Mouse (Mus musculus) midbrain, embryonic 11.5 days (tissue): ENCODE measurements around the gene Cenpl. TPM values are rescaled to one million over a fixed set of nuclear protein-coding genes. Genes with fewer than 3 reads are reported as not detected.

Experiments used
- ATAC-seq: fragments of 200-750 bp; cut with Nextera tagmentation; 2 replicates; pipeline ENCODE4 v1.8.0; 2017; ENCODE audit warnings: moderate TSS enrichment, moderate library complexity; ENCODE audit not compliant: low FRiP score
- DNase-seq: peaks from one replicate; pipeline ENCODE4 v3.0.0; 2015; ENCODE audit warnings: low spot score; ENCODE audit errors: missing footprints
- H3K27ac ChIP-seq: fragments of 300-500 bp; sonication (generic); 2 replicates; pipeline ENCODE4 v1.5.1; 2014; ENCODE audit warnings: low read depth, low read length
- H3K27me3 ChIP-seq: fragments of 300-500 bp; sonication (generic); 2 replicates; pipeline ENCODE4 v1.6.1; 2014; ENCODE audit warnings: mild to moderate bottlenecking, low read length, moderate library complexity, mixed read lengths; ENCODE audit not compliant: control insufficient read depth, insufficient read depth
- H3K36me3 ChIP-seq: fragments of 300-500 bp; sonication (generic); 2 replicates; pipeline ENCODE4 v1.6.1; 2014; ENCODE audit warnings: mild to moderate bottlenecking, low read length, moderate library complexity, mixed read lengths; ENCODE audit not compliant: control insufficient read depth, insufficient read depth
- H3K4me1 ChIP-seq: fragments of 300-500 bp; sonication (generic); 2 replicates; pipeline ENCODE4 v1.6.1; 2014; ENCODE audit warnings: low read length; ENCODE audit not compliant: control insufficient read depth, insufficient read depth
- H3K4me2 ChIP-seq: fragments of 300-500 bp; sonication (generic); 2 replicates; pipeline ENCODE4 v1.6.1; 2014; ENCODE audit warnings: mild to moderate bottlenecking, moderate library complexity
- H3K4me3 ChIP-seq: fragments of 300-500 bp; sonication (generic); 2 replicates; pipeline ENCODE4 v1.5.1; 2014; ENCODE audit warnings: low read depth, low read length
- H3K9ac ChIP-seq: fragments of 300-500 bp; sonication (generic); 2 replicates; pipeline ENCODE4 v1.6.1; 2014; ENCODE audit warnings: low read length
- H3K9me3 ChIP-seq: fragments of 300-500 bp; sonication (generic); 2 replicates; pipeline ENCODE4 v1.6.1; 2016; ENCODE audit warnings: low read length; ENCODE audit not compliant: control insufficient read depth
- WGBS: fragments of 180-500 bp; shearing (Covaris S2); extraction: QIAGEN DNeasy Blood & Tissue Kit; methylation state at CpG from one replicate; pipeline ENCODE4 v1.1.7; 2014; 5-methylcytosine and 5-hydroxymethylcytosine counted together
- polyA plus RNA-seq: library from polyadenylated mRNA; unstranded; fragments of >200 nt; fragmentation: Nextera tagmentation; extraction: Ambion mirVana; gene quantifications from 2 replicates; pipeline ENCODE4 v1.2.1, GENCODE M21; 2014

Cenpl gene
- polyA plus RNA-seq, 1 experiment from 2014 or later: 45.8 TPM

- 96% methylated on average over 3 of the region's 3 CpGs for WGBS
- Histone ChIP-seq H3K4me2 (no peak overlapping the region), H3K4me3 (no peak overlapping the region), H3K9me3 (no peaks in the 10 kb centered on the region), H3K4me1 (peaks cover 16% of the 10 kb centered on the region), H3K27me3 (no peaks in the 10 kb centered on the region), H3K9ac (no peak overlapping the region), H3K36me3 (peaks cover 3% of the 10 kb centered on the region; the same call in 1 of the 2 replicates), H3K27ac (no peak overlapping the region)
- DNase-seq: no peak
- ATAC-seq: no peak
Measured at GRCm38 (mm10) chr1:161077243-161077642, 6.7 kb downstream of the Cenpl start.

- DNase-seq (no peak), ATAC-seq (no peak)
- Histone ChIP-seq H3K9me3 (no peaks in the 10 kb centered on the region), H3K9ac (no peak overlapping the region), H3K4me3 (no peak overlapping the region), H3K36me3 (peaks cover 2% of the 10 kb centered on the region; the same call in 1 of the 2 replicates), H3K4me1 (no peaks in the 10 kb centered on the region), H3K4me2 (no peak overlapping the region), H3K27ac (no peak overlapping the region), H3K27me3 (no peaks in the 10 kb centered on the region)
- WGBS: 99% methylated on average over 4 of the region's 4 CpGs
Measured at GRCm38 (mm10) chr1:161099721-161100405, 29.4 kb downstream of the Cenpl start.

GRCm38 (mm10) chr1:161103842-161104241 lies 33.3 kb downstream of the Cenpl start:
- DNase-seq (no peak), ATAC-seq (no peak)
- Histone ChIP-seq H3K9ac (no peak overlapping the region), H3K4me1 (no peaks in the 10 kb centered on the region), H3K36me3 (peaks cover 5% of the 10 kb centered on the region), H3K4me2 (no peak overlapping the region), H3K27ac (no peak overlapping the region), H3K4me3 (no peak overlapping the region), H3K9me3 (no peaks in the 10 kb centered on the region), H3K27me3 (no peaks in the 10 kb centered on the region)
- WGBS: 77% methylated on average over 1 of the region's 1 CpGs

GRCm38 (mm10) chr1:161109216-161109615 lies 38.7 kb downstream of the Cenpl start:
- no peak overlapping the region for H3K4me3 ChIP-seq
- DNase-seq: no peak
- WGBS: 92% methylated on average over 8 of the region's 8 CpGs
- no peaks in the 10 kb centered on the region for H3K4me1 ChIP-seq
- peaks cover 5% of the 10 kb centered on the region; the same call in 1 of the 2 replicates for H3K36me3 ChIP-seq
- no peaks in the 10 kb centered on the region for H3K9me3 ChIP-seq
- no peaks in the 10 kb centered on the region for H3K27me3 ChIP-seq
- no peak for ATAC-seq
- H3K4me2 ChIP-seq: no peak overlapping the region
- no peak overlapping the region for H3K9ac ChIP-seq
- no peak overlapping the region for H3K27ac ChIP-seq

- Histone ChIP-seq H3K27ac (no peak overlapping the region), H3K9ac (no peak overlapping the region), H3K4me3 (no peak overlapping the region), H3K4me1 (no peaks in the 10 kb centered on the region), H3K4me2 (no peak overlapping the region), H3K27me3 (no peaks in the 10 kb centered on the region), H3K36me3 (no peaks in the 10 kb centered on the region), H3K9me3 (no peaks in the 10 kb centered on the region)
- DNase-seq: no peak
- ATAC-seq: no peak
Measured at GRCm38 (mm10) chr1:161114591-161114990, 44.1 kb downstream of the Cenpl start.

- DNase-seq (no peak), ATAC-seq (no peak)
- Histone ChIP-seq H3K27me3 (no peaks in the 10 kb centered on the region), H3K4me1 (no peaks in the 10 kb centered on the region), H3K4me2 (no peak overlapping the region), H3K4me3 (no peak overlapping the region), H3K9me3 (no peaks in the 10 kb centered on the region), H3K27ac (no peak overlapping the region), H3K36me3 (no peaks in the 10 kb centered on the region), H3K9ac (no peak overlapping the region)
- WGBS: 88% methylated on average over 10 of the region's 10 CpGs
Measured at GRCm38 (mm10) chr1:161122661-161123418, 52.3 kb downstream of the Cenpl start.

GRCm38 (mm10) chr1:161126461-161126860 lies 55.9 kb downstream of the Cenpl start:
- Histone ChIP-seq H3K27ac (no peak overlapping the region), H3K4me3 (no peak overlapping the region), H3K9ac (no peak overlapping the region), H3K4me2 (no peak overlapping the region), H3K36me3 (no peaks in the 10 kb centered on the region), H3K4me1 (peaks cover 4% of the 10 kb centered on the region; the same call in 1 of the 2 replicates), H3K27me3 (no peaks in the 10 kb centered on the region), H3K9me3 (no peaks in the 10 kb centered on the region)
- no peak for DNase-seq
- WGBS: 75% methylated on average over 1 of the region's 1 CpGs
- ATAC-seq: no peak

- DNase-seq (peak; percentile 99), ATAC-seq (peak; percentile 94)
- no peaks in the 10 kb centered on the region for H3K36me3 ChIP-seq
- WGBS: 4% methylated on average over 41 of the region's 41 CpGs
- peak within 1 kb of the TSS; percentile 45; the same call in 1 of the 2 replicates for H3K27ac ChIP-seq
- H3K9me3 ChIP-seq: no peaks in the 10 kb centered on the region
- peaks cover 4% of the 10 kb centered on the region; the same call in 1 of the 2 replicates for H3K4me1 ChIP-seq
- H3K4me3 ChIP-seq: peak within 1 kb of the TSS; percentile 84
- H3K27me3 ChIP-seq: no peaks in the 10 kb centered on the region
- H3K9ac ChIP-seq: peak within 1 kb of the TSS; percentile 90
- H3K4me2 ChIP-seq: peak within 1 kb of the TSS; percentile 71
Measured at GRCm38 (mm10) chr1:161130726-161131664, 60.5 kb downstream of the Cenpl start, which contains the start of gene Klhl20. Gene Klhl20 (minus strand): TSS chr1:161131511.
